Mouse (Mus musculus): ENCODE data around the gene Gnrhr. TPM values are rescaled to one million over a fixed set of nuclear protein-coding genes. Genes with fewer than 3 reads are reported as not detected.

The Gnrhr gene
- total RNA-seq (2021), result under 1 TPM; 0.47 to 0.59 TPM

- intact Hi-C loops (cut with DNase I), result no loop called here
- no peak for DNase-seq (ENCODE audit: low spot score)
Measured at GRCm38 (mm10) chr5:86197801-86198200, at the start of gene Gnrhr. Gene Gnrhr, minus strand, starts transcription at chr5:86197901.

GRCm38 (mm10) chr5:86246559-86246958, 48.9 kb upstream of the Gnrhr start:
- intact Hi-C loops (cut with DNase I), result no loop called here
- no peak for DNase-seq (ENCODE audit: low spot score)

- intact Hi-C loops (cut with DNase I), result no loop called here
Measured at GRCm38 (mm10) chr5:86244880-86245279, 47.2 kb upstream of the Gnrhr start.

GRCm38 (mm10) chr5:86244275-86244674, 46.6 kb upstream of the Gnrhr start:
- intact Hi-C loops (cut with DNase I), result no loop called here
- no peak for DNase-seq (ENCODE audit: low spot score)

More at GRCm38 (mm10) chr5:86244880-86245279, 47.2 kb upstream of the Gnrhr start:
- DNase-seq (ENCODE audit: low spot score), result no peak

- intact Hi-C loops (cut with DNase I), result no loop called here
- no peak for DNase-seq (ENCODE audit: low spot score)
Measured at GRCm38 (mm10) chr5:86227156-86227853, 29.6 kb upstream of the Gnrhr start.

GRCm38 (mm10) chr5:86191356-86191755, 6.3 kb downstream of the Gnrhr start:
- intact Hi-C loops (cut with DNase I), result loop anchor here (2.0 kb wide), 1 partner anchor 219 kb away; no protein-coding TSS in a partner anchor
- DNase-seq (ENCODE audit: low spot score), result no peak

- DNase-seq (ENCODE audit: low spot score), result no peak
- intact Hi-C loops (cut with DNase I), result loop anchor here (2.0 kb wide), 1 partner anchor 220 kb away; no protein-coding TSS in a partner anchor
Measured at GRCm38 (mm10) chr5:86190770-86191169, 6.9 kb downstream of the Gnrhr start.

- intact Hi-C loops (cut with DNase I), result loop anchor here (2.0 kb wide), 1 partner anchor 221 kb away; no protein-coding TSS in a partner anchor
- DNase-seq (ENCODE audit: low spot score), result no peak
Measured at GRCm38 (mm10) chr5:86190290-86190689, 7.4 kb downstream of the Gnrhr start.

GRCm38 (mm10) chr5:86187441-86187840, 10.3 kb downstream of the Gnrhr start:
- no peak for DNase-seq (ENCODE audit: low spot score)
- intact Hi-C loops (cut with DNase I), result no loop called here

GRCm38 (mm10) chr5:86173778-86174177, 23.9 kb downstream of the Gnrhr start:
- intact Hi-C loops (cut with DNase I), result loop anchor here (5.0 to 10.0 kb wide), 2 partner anchors 106 to 631 kb away; partner anchors contain the start of genes Cenpc1 and Ythdc1
- DNase-seq (ENCODE audit: low spot score), result no peak

- peak; percentile 96 for DNase-seq (ENCODE audit: low spot score)
- intact Hi-C loops (cut with DNase I), result loop anchor here (5.0 to 10.0 kb wide), 2 partner anchors 105 to 632 kb away; partner anchors contain the start of genes Cenpc1 and Ythdc1
Measured at GRCm38 (mm10) chr5:86172449-86173161, 25.1 kb downstream of the Gnrhr start, which contains the start of gene Uba6. Gene Uba6, minus strand, starts transcription at chr5:86172803.

- DNase-seq (ENCODE audit: low spot score), result no peak
- intact Hi-C loops (cut with DNase I), result loop anchor here (5.0 to 10.0 kb wide), 2 partner anchors 105 to 633 kb away; partner anchors contain the start of genes Cenpc1 and Ythdc1
Measured at GRCm38 (mm10) chr5:86172088-86172448, 25.6 kb downstream of the Gnrhr start.

Other genes starting within 250 kb of the Gnrhr start
- 1 to 10 TPM; 5.2 to 5.4 TPM for gene Cenpc1, start 132.3 kb downstream of the Gnrhr start, total RNA-seq (2021)
- under 1 TPM; 0.16 to 0.31 TPM for gene Stap1, start 126.2 kb downstream of the Gnrhr start, total RNA-seq (2021)
- gene Uba6, start 25.1 kb downstream of the Gnrhr start, total RNA-seq (2021), result 1 to 10 TPM; 7.0 to 7.2 TPM
- gene Tmprss11c, start 91.4 kb upstream of the Gnrhr start, total RNA-seq (2021), result not detected
- gene Tmprss11d, start 175.5 kb upstream of the Gnrhr start, total RNA-seq (2021), result not detected

Data from heart, postnatal 25 days (tissue).